In the genomic region with DNA sequence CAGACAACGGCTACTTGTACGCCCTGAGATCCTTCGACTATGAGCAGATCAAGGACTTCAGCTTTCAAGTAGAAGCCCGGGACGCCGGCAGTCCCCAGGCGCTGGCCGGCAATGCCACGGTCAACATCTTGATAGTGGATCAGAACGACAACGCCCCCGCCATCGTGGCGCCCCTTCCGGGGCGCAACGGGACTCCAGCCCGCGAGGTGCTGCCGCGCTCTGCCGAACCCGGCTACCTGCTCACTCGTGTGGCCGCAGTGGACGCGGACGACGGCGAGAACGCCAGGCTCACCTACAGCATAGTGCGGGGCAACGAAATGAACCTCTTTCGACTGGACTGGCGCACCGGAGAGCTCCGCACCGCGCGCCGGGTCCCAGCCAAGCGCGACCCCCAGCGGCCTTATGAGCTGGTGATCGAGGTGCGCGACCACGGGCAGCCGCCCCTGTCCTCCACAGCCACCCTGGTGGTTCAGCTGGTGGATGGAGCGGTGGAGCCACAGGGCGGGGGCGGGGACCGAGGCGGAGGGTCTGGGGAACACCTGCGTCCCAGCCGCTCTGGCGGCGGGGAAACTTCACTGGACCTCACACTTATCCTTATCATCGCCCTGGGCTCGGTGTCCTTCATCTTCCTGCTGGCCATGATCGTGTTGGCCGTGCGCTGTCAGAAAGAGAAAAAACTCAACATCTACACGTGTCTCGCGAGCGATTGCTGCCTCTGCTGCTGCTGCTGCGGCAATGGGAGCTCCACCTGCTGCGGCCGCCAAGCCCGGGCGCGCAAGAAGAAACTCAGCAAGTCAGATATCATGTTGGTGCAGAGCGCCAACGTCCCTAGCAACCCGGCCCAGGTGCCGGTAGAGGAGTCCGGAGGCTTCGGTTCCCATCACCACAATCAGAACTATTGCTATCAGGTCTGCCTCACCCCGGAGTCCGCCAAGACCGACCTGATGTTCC, we compare ENCODE assay signal across 8 mouse cellular contexts. TPM values are rescaled to one million over a fixed set of nuclear protein-coding genes. Genes with fewer than 3 reads are reported as not detected.
DNase-seq lines count a peak whose midpoint lies in the region; ATAC-seq lines count a peak whose summit lies in the region.

No protein-coding gene starts in this region.

- 0 out of 2 replicates have a peak, but pooled peaks cover 3% of the 10 kb centered on the region for H3K36me3 ChIP-seq in hindbrain, embryonic 14.5 days (replicated peaks; ENCODE audit: control insufficient read depth, insufficient read depth)
- no peaks in the 10 kb centered on the region for H3K36me3 ChIP-seq in liver, embryonic 12.5 days

- peak overlapping the region; percentile 85 for H3K9ac ChIP-seq in hindbrain, embryonic 14.5 days
- H3K9ac ChIP-seq in liver, embryonic 12.5 days: no peak overlapping the region

- no peaks in the 10 kb centered on the region for H3K9me3 ChIP-seq in hindbrain, embryonic 14.5 days (ENCODE audit: control insufficient read depth, low read length)
- H3K9me3 ChIP-seq in liver, embryonic 12.5 days (replicated peaks): no peaks in the 10 kb centered on the region

- WGBS in hindbrain, embryonic 14.5 days: under 1% methylated on average over 82 of the region's 82 CpGs
- 2% methylated on average over 77 of the region's 82 CpGs for WGBS in liver, embryonic 12.5 days (ENCODE audit: insufficient replicate concordance)

- peak overlapping the region; percentile 94 for H3K4me2 ChIP-seq in hindbrain, embryonic 14.5 days (replicated peaks)
- H3K4me2 ChIP-seq in liver, embryonic 12.5 days: peak overlapping the region; percentile 66

- peak overlapping the region; percentile 85 for H3K4me3 ChIP-seq in hindbrain, embryonic 14.5 days (replicated peaks; ENCODE audit: low read length)
- peak overlapping the region; percentile 36 for H3K4me3 ChIP-seq in liver, embryonic 12.5 days

- H3K4me1 ChIP-seq in hindbrain, embryonic 14.5 days (replicated peaks; ENCODE audit: control insufficient read depth, insufficient read depth, low read length): peaks cover 19% of the 10 kb centered on the region
- H3K4me1 ChIP-seq in liver, embryonic 12.5 days: peaks cover 8% of the 10 kb centered on the region; the same call in 1 of the 2 replicates

- ATAC-seq in frontal cortex, adult (ENCODE audit: low TSS enrichment): 0 out of 2 replicates have a peak, but pooled peaks have one; percentile 0
- ATAC-seq in hindbrain, embryonic 14.5 days (ENCODE audit: low FRiP score): peak; percentile 9; the same call in 1 of the 2 replicates
- no peak for ATAC-seq in liver, embryonic 12.5 days

- no peaks in the 10 kb centered on the region for H3K27me3 ChIP-seq in hindbrain, embryonic 14.5 days (ENCODE audit: control insufficient read depth, insufficient read depth, low read length)
- H3K27me3 ChIP-seq in liver, embryonic 12.5 days (replicated peaks): peaks cover 64% of the 10 kb centered on the region

- no peak for DNase-seq in frontal cortex, postnatal 36 days (ENCODE audit: low spot score in 2 of 2)
- peak; percentile 6 for DNase-seq in thymus, postnatal 4 days
- DNase-seq in thymus, postnatal 10 days (ENCODE audit: low spot score in 2 of 2): no peak
- peak; percentile 62 for DNase-seq in hindbrain, embryonic 14.5 days (ENCODE audit: low spot score)
- peak; percentile 39 for DNase-seq in right cerebral cortex, adult 18-20 months
- DNase-seq in thymus, postnatal 36 days: no peak

- H3K27ac ChIP-seq in hindbrain, embryonic 14.5 days: peak overlapping the region; percentile 80
- no peak overlapping the region for H3K27ac ChIP-seq in liver, embryonic 12.5 days

RNA-seq across cellular contexts. Expression of a gene that starts 2.9 kb away (rescaled TPM):
- polyA plus RNA-seq in hindbrain, embryonic 14.5 days (2014; fragmentation: Nextera tagmentation; extraction: Ambion mirVana): 23.8 and 26.2 TPM in 2 replicates
- polyA plus RNA-seq in liver, embryonic 12.5 days (2016; fragmentation: Nextera tagmentation; extraction: Ambion mirVana): 0.05 and 0.14 TPM in 2 replicates

Comparison
In these comparisons a context has a peak if more than half of its experiments do, and no peak if none do; other contexts are left out.
1. DNase-seq: peak in thymus, postnatal 4 days (single experiment), hindbrain, embryonic 14.5 days (single experiment) and right cerebral cortex, adult 18-20 months (single experiment); none in frontal cortex, postnatal 36 days (0 of 2), thymus, postnatal 10 days (0 of 2) and thymus, postnatal 36 days (0 of 2).
2. RNA of a gene that starts 2.9 kb away (polyA plus RNA-seq): 23.8 to 26.2 TPM in hindbrain, embryonic 14.5 days; 0.05 to 0.14 TPM in liver, embryonic 12.5 days; every median in the first group is over 10 times any median in the second.